Mouse (Mus musculus): Measurements from ENCODE around the gene 2310061I04Rik. TPM values are rescaled to one million over a fixed set of nuclear protein-coding genes. Genes with fewer than 3 reads are reported as not detected.

The 2310061I04Rik gene
- polyA plus RNA-seq, 1 experiment = 132 TPM

DNA sequence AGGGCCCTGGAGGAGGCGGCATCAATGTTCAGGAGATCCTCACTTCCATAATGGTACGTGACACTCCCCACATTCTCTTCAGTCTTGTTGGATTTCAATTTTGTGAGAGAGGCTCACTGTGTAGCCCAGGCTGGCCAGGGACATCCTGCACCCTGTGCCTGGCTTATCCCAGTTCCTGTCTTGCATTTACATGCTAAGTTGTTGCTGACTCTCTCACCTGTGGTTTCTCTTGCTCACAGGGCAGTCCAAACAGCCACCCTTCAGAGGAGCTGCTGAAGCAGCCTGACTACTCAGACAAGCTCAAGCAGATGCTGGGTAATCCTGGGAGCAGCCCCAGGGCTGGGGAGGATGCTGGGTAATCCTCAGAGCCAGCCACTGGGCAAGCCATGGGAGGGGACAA lies 32.3 kb upstream of the 2310061I04Rik start:
- TF ChIP-seq POLR2A (IDR thresholded peaks at IDR 0.05; ENCODE audit: low read depth, low read length) (no peak), CTCF (conservative IDR thresholded peaks at IDR 0.05; ENCODE audit: insufficient read depth, insufficient read length, low read depth, low read length) (no peak)
- no peaks in the 10 kb centered on the region for H3K27me3 ChIP-seq (replicated peaks; ENCODE audit: control insufficient read depth, insufficient read depth, low read length)
- DNase-seq = no peak
- peaks cover 14% of the 10 kb centered on the region for H3K36me3 ChIP-seq (ENCODE audit: control insufficient read depth, insufficient read depth, low read length)
- H3K4me1 ChIP-seq (ENCODE audit: control insufficient read depth, insufficient read depth, low read length) = no peaks in the 10 kb centered on the region
- no peak overlapping the region for H3K4me3 ChIP-seq (ENCODE audit: insufficient read depth, low read depth, low read length)
- no peak overlapping the region for H3K27ac ChIP-seq (ENCODE audit: insufficient read depth, low read depth, low read length)
- 100% methylated on average over 2 of the region's 2 CpGs for WGBS

DNA sequence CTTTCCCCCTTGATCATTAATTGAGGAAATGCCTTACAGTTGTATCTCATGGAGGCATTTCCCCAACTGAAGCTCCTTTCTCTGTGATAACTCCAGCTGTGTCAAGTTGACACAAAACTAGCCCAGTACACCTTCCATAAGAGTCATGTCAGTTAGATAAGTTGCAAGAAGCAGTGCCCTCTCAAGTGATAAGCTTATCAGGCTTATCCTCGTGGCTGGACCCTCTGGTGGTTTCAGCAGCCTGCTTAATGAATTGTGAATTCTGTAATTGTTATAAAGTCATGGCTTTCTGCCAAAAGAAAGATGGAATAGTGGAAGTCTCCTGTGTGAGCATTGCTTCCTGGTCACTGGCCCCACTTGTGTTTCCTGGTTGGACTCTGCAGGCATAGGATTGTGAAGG lies 30.2 kb upstream of the 2310061I04Rik start:
- WGBS = 54% methylated on average over 1 of the region's 1 CpGs
- H3K27ac ChIP-seq (ENCODE audit: insufficient read depth, low read depth, low read length) = no peak overlapping the region
- H3K27me3 ChIP-seq (replicated peaks; ENCODE audit: control insufficient read depth, insufficient read depth, low read length) = no peaks in the 10 kb centered on the region
- no peak for DNase-seq
- H3K36me3 ChIP-seq (ENCODE audit: control insufficient read depth, insufficient read depth, low read length) = peaks cover 14% of the 10 kb centered on the region
- TF ChIP-seq CTCF (conservative IDR thresholded peaks at IDR 0.05; ENCODE audit: insufficient read depth, insufficient read length, low read depth, low read length) (no peak), POLR2A (IDR thresholded peaks at IDR 0.05; ENCODE audit: low read depth, low read length) (no peak)
- no peak overlapping the region for H3K4me3 ChIP-seq (ENCODE audit: insufficient read depth, low read depth, low read length)
- H3K4me1 ChIP-seq (ENCODE audit: control insufficient read depth, insufficient read depth, low read length) = peaks cover 5% of the 10 kb centered on the region; the same call in 1 of the 2 replicates

DNA sequence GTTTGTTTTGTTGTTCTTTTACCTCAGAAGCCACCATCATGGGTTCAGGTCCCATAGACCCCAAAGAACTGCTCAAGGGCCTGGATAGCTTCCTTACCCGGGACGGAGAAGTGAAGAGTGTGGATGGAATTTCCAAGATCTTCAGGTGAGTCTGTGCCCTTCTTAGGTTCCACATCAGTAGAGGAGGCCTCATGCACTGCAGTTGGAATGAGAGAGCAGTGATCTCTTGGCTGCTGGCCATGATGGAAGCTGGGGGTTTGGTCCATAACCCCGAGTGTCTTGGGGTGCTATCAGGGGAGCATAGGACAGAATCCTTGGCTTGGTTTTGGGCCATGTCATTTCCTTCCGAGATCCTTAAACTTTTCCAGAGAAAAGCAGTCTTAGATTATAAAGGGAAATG lies 26.1 kb upstream of the 2310061I04Rik start:
- TF ChIP-seq CTCF (conservative IDR thresholded peaks at IDR 0.05; ENCODE audit: insufficient read depth, insufficient read length, low read depth, low read length) = no peak
- no peak for TF ChIP-seq POLR2A (IDR thresholded peaks at IDR 0.05; ENCODE audit: low read depth, low read length)
- WGBS = 58% methylated on average over 4 of the region's 4 CpGs
- peaks cover 28% of the 10 kb centered on the region; the same call in 1 of the 2 replicates for H3K4me1 ChIP-seq (ENCODE audit: control insufficient read depth, insufficient read depth, low read length)

DNA sequence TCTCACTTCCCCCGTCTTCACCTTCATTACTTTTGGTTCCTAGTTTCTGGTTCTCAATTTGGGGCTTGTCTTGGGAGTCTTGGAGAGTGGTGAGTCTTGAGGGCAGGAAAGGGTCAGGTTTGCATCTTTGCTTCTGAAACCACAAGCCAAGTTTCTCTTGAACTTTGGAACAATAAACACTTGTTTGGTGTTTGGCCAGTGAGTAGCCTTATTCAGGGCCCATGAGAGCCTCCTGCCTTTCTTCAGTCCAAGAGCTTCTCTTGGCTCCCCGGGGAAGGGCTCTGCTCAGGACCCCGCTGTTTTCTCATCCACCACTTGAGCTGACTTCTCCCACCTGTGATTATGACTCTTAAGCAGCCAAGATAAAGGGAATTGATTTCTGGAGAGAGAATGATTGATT lies 25.3 kb upstream of the 2310061I04Rik start:
- Histone ChIP-seq H3K27me3 (replicated peaks; ENCODE audit: control insufficient read depth, insufficient read depth, low read length) (no peaks in the 10 kb centered on the region), H3K27ac (ENCODE audit: insufficient read depth, low read depth, low read length) (peak overlapping the region; percentile 57), H3K4me1 (ENCODE audit: control insufficient read depth, insufficient read depth, low read length) (peaks cover 28% of the 10 kb centered on the region; the same call in 1 of the 2 replicates), H3K4me3 (ENCODE audit: insufficient read depth, low read depth, low read length) (no peak overlapping the region), H3K36me3 (ENCODE audit: control insufficient read depth, insufficient read depth, low read length) (peaks cover 11% of the 10 kb centered on the region)
- 53% methylated on average over 3 of the region's 3 CpGs for WGBS
- DNase-seq = peak; percentile 75
- TF ChIP-seq CTCF (conservative IDR thresholded peaks at IDR 0.05; ENCODE audit: insufficient read depth, insufficient read length, low read depth, low read length) (no peak), POLR2A (IDR thresholded peaks at IDR 0.05; ENCODE audit: low read depth, low read length) (no peak)

More for the DNA sequence above, 26.1 kb upstream of the 2310061I04Rik start:
- H3K4me3 ChIP-seq (ENCODE audit: insufficient read depth, low read depth, low read length) = no peak overlapping the region
- no peaks in the 10 kb centered on the region for H3K27me3 ChIP-seq (replicated peaks; ENCODE audit: control insufficient read depth, insufficient read depth, low read length)
- H3K36me3 ChIP-seq (ENCODE audit: control insufficient read depth, insufficient read depth, low read length) = peaks cover 7% of the 10 kb centered on the region
- peak; percentile 27 for DNase-seq
- H3K27ac ChIP-seq (ENCODE audit: insufficient read depth, low read depth, low read length) = no peak overlapping the region; the same call in 1 of the 2 replicates

DNA sequence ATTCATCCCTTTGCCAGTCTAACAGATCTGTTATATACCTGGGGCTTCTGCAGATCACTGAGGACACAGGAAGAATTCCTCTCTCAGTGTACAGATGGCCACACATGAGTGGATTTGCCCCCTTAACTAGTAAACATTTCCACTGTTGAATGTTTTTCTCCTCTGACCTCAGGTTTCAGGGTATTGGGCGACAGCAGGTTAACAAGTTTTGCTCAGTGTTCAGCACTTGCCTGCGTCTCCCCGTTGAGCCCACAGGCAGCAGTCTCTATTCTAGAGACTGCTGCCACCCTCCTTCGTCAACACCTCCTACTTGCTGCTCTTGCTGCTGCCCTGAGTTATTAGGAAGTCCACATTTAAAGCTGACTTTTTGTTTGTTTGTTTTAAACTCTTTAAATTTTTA lies 24.5 kb upstream of the 2310061I04Rik start:
- H3K4me1 ChIP-seq (ENCODE audit: control insufficient read depth, insufficient read depth, low read length) = peaks cover 28% of the 10 kb centered on the region; the same call in 1 of the 2 replicates
- H3K27ac ChIP-seq (ENCODE audit: insufficient read depth, low read depth, low read length) = peak overlapping the region; percentile 45
- no peak overlapping the region for H3K4me3 ChIP-seq (ENCODE audit: insufficient read depth, low read depth, low read length)
- peak; percentile 22 for DNase-seq
- no peaks in the 10 kb centered on the region for H3K27me3 ChIP-seq (replicated peaks; ENCODE audit: control insufficient read depth, insufficient read depth, low read length)
- 28% methylated on average over 4 of the region's 4 CpGs for WGBS
- TF ChIP-seq POLR2A (IDR thresholded peaks at IDR 0.05; ENCODE audit: low read depth, low read length) (no peak), CTCF (conservative IDR thresholded peaks at IDR 0.05; ENCODE audit: insufficient read depth, insufficient read length, low read depth, low read length) (no peak)
- H3K36me3 ChIP-seq (ENCODE audit: control insufficient read depth, insufficient read depth, low read length) = peaks cover 16% of the 10 kb centered on the region

DNA sequence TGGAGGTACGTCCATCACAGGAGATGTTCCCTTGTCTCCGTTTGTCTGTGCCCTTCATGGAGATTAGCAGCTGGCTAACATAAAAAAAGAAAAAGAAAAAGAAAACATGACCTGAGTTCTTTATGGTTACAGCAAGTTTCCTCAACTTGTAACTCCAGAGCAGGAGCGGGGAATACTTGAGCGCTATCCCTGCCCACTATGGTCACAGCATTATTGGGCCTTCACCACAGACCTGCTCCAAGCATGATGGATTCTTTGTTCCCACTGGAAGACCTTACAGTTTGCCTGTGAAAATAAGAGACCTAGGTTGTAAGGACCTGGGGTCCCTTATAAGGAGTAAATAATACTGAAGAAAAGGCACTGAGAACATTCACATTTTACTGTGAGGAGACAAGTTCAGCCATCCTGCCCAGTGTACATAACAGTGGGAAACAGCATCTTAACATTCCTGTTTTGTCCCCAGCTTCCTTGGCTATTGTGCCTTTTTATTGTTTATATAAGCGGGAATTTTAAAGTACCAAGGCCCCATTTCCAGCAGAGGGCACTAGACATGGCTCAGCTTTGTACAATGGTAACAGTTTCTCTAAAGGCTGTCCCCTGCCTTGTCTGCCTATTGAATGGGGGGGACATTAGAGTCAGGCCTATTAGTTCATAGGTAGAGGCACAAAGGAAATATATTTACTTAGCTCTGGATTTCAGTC lies 23.8 kb upstream of the 2310061I04Rik start:
- Histone ChIP-seq H3K27ac (ENCODE audit: insufficient read depth, low read depth, low read length) (peak overlapping the region; percentile 4; the same call in 1 of the 2 replicates), H3K36me3 (ENCODE audit: control insufficient read depth, insufficient read depth, low read length) (peaks cover 11% of the 10 kb centered on the region), H3K4me3 (ENCODE audit: insufficient read depth, low read depth, low read length) (no peak overlapping the region), H3K27me3 (replicated peaks; ENCODE audit: control insufficient read depth, insufficient read depth, low read length) (no peaks in the 10 kb centered on the region), H3K4me1 (ENCODE audit: control insufficient read depth, insufficient read depth, low read length) (peaks cover 28% of the 10 kb centered on the region; the same call in 1 of the 2 replicates)
- TF ChIP-seq POLR2A (IDR thresholded peaks at IDR 0.05; ENCODE audit: low read depth, low read length) (no peak), CTCF (conservative IDR thresholded peaks at IDR 0.05; ENCODE audit: insufficient read depth, insufficient read length, low read depth, low read length) (peak; percentile 42)
- peak; percentile 67 for DNase-seq
- WGBS = 58% methylated on average over 5 of the region's 5 CpGs

DNA sequence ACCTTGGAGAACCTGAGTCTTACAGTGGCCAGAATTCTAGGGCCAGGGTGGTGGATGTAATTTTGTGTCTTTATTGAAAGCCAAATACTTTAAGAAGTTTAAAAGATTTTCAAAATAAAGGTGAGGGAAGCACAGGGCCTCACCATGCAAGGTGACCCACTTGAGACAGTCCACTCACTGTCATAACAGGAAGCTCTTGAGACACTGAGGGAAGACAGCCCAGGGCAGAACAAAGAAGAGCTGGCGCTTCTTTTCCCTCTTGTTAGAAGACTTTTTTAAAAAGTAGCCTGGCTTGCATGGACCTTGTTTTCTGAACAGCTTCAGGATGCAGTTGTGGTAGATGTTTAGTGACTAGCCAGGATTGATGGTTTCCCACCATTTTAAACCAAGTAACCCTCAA lies 23.2 kb upstream of the 2310061I04Rik start:
- H3K27me3 ChIP-seq (replicated peaks; ENCODE audit: control insufficient read depth, insufficient read depth, low read length) = no peaks in the 10 kb centered on the region
- peaks cover 11% of the 10 kb centered on the region for H3K36me3 ChIP-seq (ENCODE audit: control insufficient read depth, insufficient read depth, low read length)
- no peak for DNase-seq
- 52% methylated on average over 1 of the region's 1 CpGs for WGBS
- TF ChIP-seq CTCF (conservative IDR thresholded peaks at IDR 0.05; ENCODE audit: insufficient read depth, insufficient read length, low read depth, low read length) (no peak), POLR2A (IDR thresholded peaks at IDR 0.05; ENCODE audit: low read depth, low read length) (no peak)
- peaks cover 28% of the 10 kb centered on the region; the same call in 1 of the 2 replicates for H3K4me1 ChIP-seq (ENCODE audit: control insufficient read depth, insufficient read depth, low read length)
- H3K27ac ChIP-seq (ENCODE audit: insufficient read depth, low read depth, low read length) = peak overlapping the region; percentile 24; the same call in 1 of the 2 replicates
- no peak overlapping the region for H3K4me3 ChIP-seq (ENCODE audit: insufficient read depth, low read depth, low read length)

Measured in kidney, adult 2 months (tissue).